Mouse (Mus musculus): ENCODE data around the gene Gpr176. TPM values are rescaled to one million over a fixed set of nuclear protein-coding genes. Genes with fewer than 3 reads are reported as not detected.

The Gpr176 gene
- polyA plus RNA-seq (2012), result 0.05 TPM in 1 of 2 replicates, not detected in the other

DNA sequence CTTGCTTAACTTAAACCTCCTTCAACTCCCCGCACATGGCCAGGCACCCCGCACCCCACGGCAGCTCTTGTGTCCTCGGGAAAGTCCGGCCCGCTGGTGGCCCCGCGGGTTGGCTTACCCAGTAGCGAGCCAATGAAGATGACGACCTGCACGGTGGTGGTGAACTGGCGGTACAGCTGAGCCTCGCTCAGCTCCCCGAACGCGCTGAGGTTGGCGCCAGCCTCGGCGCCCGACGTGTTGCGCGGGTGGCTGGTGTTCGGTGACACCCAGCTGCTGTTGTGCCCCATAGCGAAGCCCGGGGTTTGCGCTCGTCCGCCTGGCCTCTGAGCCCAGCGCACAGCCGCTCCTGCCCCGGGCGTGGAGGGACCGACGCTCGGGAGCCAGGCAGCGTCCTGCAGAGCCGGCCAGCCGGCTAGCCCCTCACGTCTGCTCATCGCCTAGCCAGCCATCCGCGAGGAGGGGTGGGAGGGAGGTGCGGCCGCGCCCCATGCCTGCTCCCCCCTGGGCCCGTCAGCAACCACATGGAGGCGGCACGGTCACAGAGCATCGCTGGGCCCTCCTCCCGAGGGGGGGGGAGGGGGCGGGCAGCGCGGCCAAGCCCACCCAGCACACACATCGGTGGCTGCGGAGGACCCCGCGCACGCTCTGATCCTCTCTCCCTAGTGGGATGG is at the start of gene Gpr176:
Gpr176 (minus strand) TSS at position 519 of the 671 bp plus-strand sequence.

DNA sequence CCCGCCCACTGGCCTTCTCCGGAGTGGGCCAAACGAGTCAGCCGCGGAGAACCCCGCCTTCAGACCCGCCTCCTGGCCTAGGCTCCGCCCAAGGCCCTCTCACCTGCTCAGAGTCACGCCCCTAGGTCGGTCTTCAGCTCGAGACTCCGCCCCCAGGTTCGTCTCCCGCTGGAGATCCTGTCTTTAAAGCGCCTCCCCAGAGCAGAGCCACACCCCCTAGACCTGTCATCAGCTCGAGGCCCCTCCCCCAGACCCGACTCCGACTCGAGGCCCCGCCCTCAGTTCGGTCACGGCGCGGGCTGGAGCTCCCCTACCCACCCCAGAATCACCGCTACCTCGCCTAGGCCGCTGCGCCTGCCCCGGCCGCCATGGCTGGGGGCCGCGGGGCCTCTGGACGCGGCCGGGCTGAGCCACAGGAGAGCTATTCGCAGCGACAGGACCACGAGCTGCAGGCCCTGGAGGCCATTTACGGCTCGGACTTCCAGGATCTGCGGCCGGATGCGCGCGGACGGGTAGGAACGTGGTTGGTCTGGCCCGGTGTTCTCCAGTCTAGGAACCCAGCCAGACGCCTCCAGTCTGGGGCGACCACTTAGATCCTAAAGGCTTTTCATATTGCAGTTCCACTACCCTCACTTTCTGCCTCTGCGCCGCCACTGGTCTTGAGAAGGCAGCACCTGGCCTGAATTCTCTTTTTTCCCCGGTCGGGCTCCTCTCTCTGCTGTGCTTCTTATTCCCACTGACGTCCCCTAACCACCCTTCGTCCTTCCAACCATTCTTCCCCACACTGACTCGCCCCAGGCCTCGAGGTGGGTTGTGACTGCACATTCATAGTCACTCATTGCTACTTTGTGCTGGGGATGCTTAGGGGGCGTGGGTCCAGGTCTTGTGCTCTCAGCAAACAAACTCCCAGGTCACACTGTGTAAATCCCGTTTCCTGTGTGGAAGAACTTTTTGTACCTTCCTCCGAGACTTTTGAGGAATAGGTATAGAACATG is 15.4 kb upstream of the Gpr176 start, which contains the start of gene Eif2ak4:
Eif2ak4 (plus strand) TSS at position 278 of the 995 bp plus-strand sequence.

DNA sequence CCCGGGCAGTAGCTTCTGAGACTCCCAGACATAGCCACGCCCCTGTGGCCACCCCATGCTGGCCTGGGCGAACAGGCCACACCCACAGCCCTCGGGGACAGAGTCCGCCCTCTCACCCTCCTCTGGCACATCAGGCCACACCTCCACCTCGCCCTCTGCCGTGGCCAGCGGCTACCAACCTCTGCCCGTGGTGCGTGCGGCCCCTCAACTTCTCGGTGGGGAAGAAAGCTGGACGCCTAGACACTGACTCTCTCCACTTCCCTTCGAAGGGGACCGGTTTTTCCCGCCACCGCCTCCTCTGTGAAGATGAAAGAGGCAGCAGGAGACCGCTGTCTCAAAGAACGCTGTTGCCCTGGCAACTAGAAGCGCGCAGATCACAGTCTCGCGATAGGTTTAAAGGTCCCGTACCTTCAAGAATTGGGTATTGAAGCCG is 116.6 kb downstream of the Gpr176 start, which contains the start of gene Fsip1:
Fsip1 (minus strand) TSS at position 346 of the 433 bp plus-strand sequence.

Other genes with a start within 250 kb of the Gpr176 start
- gene Fsip1, start 116.5 kb downstream of the Gpr176 start, polyA plus RNA-seq (2012), result 0.19 TPM in 1 of 2 replicates, not detected in the other
- 8.4 and 11.5 TPM in 2 replicates for gene Eif2ak4, start 15.2 kb upstream of the Gpr176 start, polyA plus RNA-seq (2012)
- 95.7 and 104 TPM in 2 replicates for gene Srp14, start 106.3 kb upstream of the Gpr176 start, polyA plus RNA-seq (2012)
- 2.5 and 12.5 TPM in 2 replicates for gene Bmf, start 176.3 kb upstream of the Gpr176 start, polyA plus RNA-seq (2012)
- gene Bub1b, start 224.8 kb upstream of the Gpr176 start, polyA plus RNA-seq (2012), result 13.7 and 14.8 TPM in 2 replicates

All from megakaryocyte-erythroid progenitor cell, adult 5 weeks (primary cell).